In the genomic region with DNA sequence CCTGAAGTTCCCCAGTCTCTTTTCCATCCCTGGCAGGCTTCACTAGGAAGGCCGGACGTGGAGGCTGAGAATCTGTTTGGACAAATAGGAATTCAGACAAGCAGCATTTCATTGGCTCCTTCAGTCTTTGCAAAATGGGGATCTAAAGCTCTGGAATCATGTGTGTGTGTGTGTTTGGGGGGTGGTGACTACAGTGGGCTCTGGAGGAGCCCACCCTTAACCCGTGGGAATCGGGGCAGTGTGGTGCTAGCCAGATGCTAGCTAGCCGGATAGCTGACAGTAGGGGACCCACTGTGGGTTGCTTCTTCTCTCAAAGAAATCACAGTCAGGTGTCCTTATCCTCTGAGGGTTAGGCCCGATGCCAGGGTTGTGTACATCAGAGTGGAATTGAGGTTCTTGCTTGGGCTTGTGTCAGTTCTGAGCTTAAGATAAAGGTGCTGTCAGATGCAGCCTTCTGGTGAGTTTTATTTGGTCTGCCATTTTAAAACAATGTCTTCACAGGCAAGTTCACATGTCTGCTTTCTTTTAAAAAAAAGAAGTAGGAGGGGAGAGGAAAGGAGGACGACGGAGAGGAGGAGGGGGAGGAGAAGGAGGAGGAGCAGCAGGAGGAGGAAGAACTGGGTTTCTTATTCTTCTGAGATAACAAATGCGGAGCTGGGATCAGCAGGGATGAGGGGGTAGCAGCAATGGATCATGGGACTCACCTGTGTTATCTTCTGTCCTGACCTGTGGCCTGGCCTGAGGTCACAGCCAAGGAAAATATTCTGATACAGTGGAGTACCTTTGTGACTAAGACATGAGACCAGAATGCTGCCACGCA, we compare ENCODE assay signal across 12 mouse cellular contexts.
DNase-seq lines count a peak whose midpoint lies in the region; ATAC-seq lines count a peak whose summit lies in the region.
"Had no signal": no experiment of that assay in that cellular context is flagged by ENCODE, and none has a peak within 500 bp of the region (broad histone marks: within the 10 kb centered on the region; RNA-seq: fewer than 3 reads in every experiment).

No protein-coding gene starts in this region.

- no peaks in the 10 kb centered on the region for H3K36me3 ChIP-seq in midbrain, embryonic 12.5 days
- H3K36me3 ChIP-seq in kidney, embryonic 15.5 days = no peaks in the 10 kb centered on the region
- H3K36me3 ChIP-seq: limb, embryonic 13.5 days had no signal

- H3K27ac ChIP-seq in midbrain, embryonic 12.5 days (replicated peaks) = peak overlapping the region; percentile 97
- no peak overlapping the region for H3K27ac ChIP-seq in kidney, embryonic 15.5 days
- H3K27ac ChIP-seq: limb, embryonic 13.5 days had no signal

- ATAC-seq in midbrain, embryonic 12.5 days (ENCODE audit: low FRiP score, low read depth) = no peak
- no peak for ATAC-seq in monocyte, adult 5-6 weeks (replicated peaks; ENCODE audit: insufficient number of reproducible peaks, low FRiP score, low TSS enrichment, poor library complexity, severe bottlenecking)
- no peak for ATAC-seq in kidney, embryonic 15.5 days (replicated peaks; ENCODE audit: low FRiP score)

- peak overlapping the region; percentile 29; the same call in 1 of the 2 replicates for H3K9ac ChIP-seq in midbrain, embryonic 12.5 days (replicated peaks)
- H3K9ac ChIP-seq in kidney, embryonic 15.5 days = no peak overlapping the region
- H3K9ac ChIP-seq: limb, embryonic 13.5 days had no signal

- peaks cover 55% of the 10 kb centered on the region for H3K4me1 ChIP-seq in midbrain, embryonic 12.5 days
- H3K4me1 ChIP-seq in kidney, embryonic 15.5 days = no peaks in the 10 kb centered on the region
- H3K4me1 ChIP-seq: limb, embryonic 13.5 days had no signal

- H3K4me3 ChIP-seq in midbrain, embryonic 12.5 days = 0 out of 2 replicates have a peak overlapping the region, but pooled peaks have one; percentile 4
- no peak overlapping the region for H3K4me3 ChIP-seq in kidney, embryonic 15.5 days (replicated peaks)
- H3K4me3 ChIP-seq: limb, embryonic 13.5 days had no signal

- H3K27me3 ChIP-seq in midbrain, embryonic 12.5 days = no peaks in the 10 kb centered on the region
- no peaks in the 10 kb centered on the region for H3K27me3 ChIP-seq in kidney, embryonic 15.5 days
- H3K27me3 ChIP-seq: limb, embryonic 13.5 days had no signal

- WGBS in midbrain, embryonic 12.5 days = 18% methylated on average over 10 of the region's 10 CpGs
- WGBS in kidney, embryonic 15.5 days = 73% methylated on average over 10 of the region's 10 CpGs

- peak overlapping the region; percentile 38 for H3K4me2 ChIP-seq in midbrain, embryonic 12.5 days (replicated peaks)
- H3K4me2 ChIP-seq in kidney, embryonic 15.5 days = no peak overlapping the region
- H3K4me2 ChIP-seq: limb, embryonic 13.5 days had no signal

- DNase-seq in cerebellum, postnatal 10 days = peak; percentile 43 to 54
- DNase-seq in cerebellum, adult 11-12 months = no peak
- DNase-seq in right cerebral cortex, postnatal 10 days (ENCODE audit: low spot score in 2 of 2) = peak; percentile 42 to 58
- no peak for DNase-seq in right cerebral cortex, postnatal 36 days (ENCODE audit: low spot score in 2 of 2)
- no peak for DNase-seq in cerebellum, postnatal 4 days (ENCODE audit: low spot score in 2 of 2)
- DNase-seq: gastrocnemius, postnatal 10 days; kidney, adult 2 months; thymus, postnatal 4 days had no signal

- no peaks in the 10 kb centered on the region for H3K9me3 ChIP-seq in midbrain, embryonic 12.5 days
- H3K9me3 ChIP-seq in kidney, embryonic 15.5 days (replicated peaks) = no peaks in the 10 kb centered on the region
- H3K9me3 ChIP-seq: limb, embryonic 13.5 days had no signal

Comparison
In these comparisons a context has a peak if more than half of its experiments do, and no peak if none do; other contexts are left out.
1. DNase-seq: peak in cerebellum, postnatal 10 days (2 of 2) and right cerebral cortex, postnatal 10 days (2 of 2); none in cerebellum, adult 11-12 months (single experiment), right cerebral cortex, postnatal 36 days (0 of 2) and cerebellum, postnatal 4 days (0 of 2).